Mouse (Mus musculus) ES-Bruce4 (cell line): ENCODE results near the gene Gucd1. TPM values are rescaled to one million over a fixed set of nuclear protein-coding genes. Genes with fewer than 3 reads are reported as not detected.
A peak's percentile ranks its signal among the peaks of the same experiment; 100 is the strongest.

Source experiments
- H3K27ac ChIP-seq: 2 replicates; pipeline ENCODE4 v1.5.1; 2012; ENCODE audit warnings: low read length, inconsistent platforms; ENCODE audit not compliant: insufficient read depth
- H3K27me3 ChIP-seq: 2 replicates; pipeline ENCODE4 v1.6.1; 2012; ENCODE audit warnings: mild to moderate bottlenecking, low read length, inconsistent platforms; ENCODE audit not compliant: control insufficient read depth, poor library complexity, insufficient read depth, severe bottlenecking
- H3K36me3 ChIP-seq: 2 replicates; pipeline ENCODE4 v1.6.1; 2012; ENCODE audit warnings: inconsistent platforms, mild to moderate bottlenecking, low read length, moderate library complexity; ENCODE audit not compliant: control insufficient read depth, poor library complexity, insufficient read depth, severe bottlenecking
- H3K4me1 ChIP-seq: one replicate; pipeline ENCODE4 v1.8.1; 2011; ENCODE audit warnings: low read length; ENCODE audit not compliant: control insufficient read depth, insufficient read depth
- H3K4me3 ChIP-seq: 2 replicates; pipeline ENCODE4 v1.5.1; 2011; ENCODE audit warnings: low read depth, mild to moderate bottlenecking, low read length
- H3K9ac ChIP-seq: 2 replicates; pipeline ENCODE4 v1.6.1; 2012; ENCODE audit warnings: low read depth, mild to moderate bottlenecking, inconsistent platforms; ENCODE audit not compliant: poor library complexity, severe bottlenecking
- H3K9me3 ChIP-seq: replicated peaks from 2 replicates; pipeline ENCODE4 v1.6.1; 2012; ENCODE audit warnings: mild to moderate bottlenecking, low read length, inconsistent platforms; ENCODE audit not compliant: control insufficient read depth, poor library complexity, insufficient read depth, severe bottlenecking
- CTCF ChIP-seq: IDR thresholded peaks from one replicate; pipeline ENCODE4 v1.8.1; 2011; ENCODE audit warnings: low read depth, low read length
- EP300 ChIP-seq: IDR thresholded peaks from 2 replicates; pipeline ENCODE4 v1.6.1; 2011; ENCODE audit warnings: low read depth, low read length; ENCODE audit not compliant: insufficient read depth
- POLR2A ChIP-seq: IDR thresholded peaks from one replicate; pipeline ENCODE4 v1.8.1; 2011; ENCODE audit warnings: low read length; ENCODE audit not compliant: insufficient read depth
- polyA plus RNA-seq: library from polyadenylated mRNA; stranded (reverse); fragments of >200 nt; gene quantifications from 2 replicates; pipeline ENCODE4 v1.2.4, GENCODE M21; 2011; ENCODE audit warnings: low read depth; ENCODE audit not compliant: missing spikeins, insufficient read depth, insufficient read length

Gene Gucd1
- polyA plus RNA-seq, 1 experiment: 9.9 TPM

DNA sequence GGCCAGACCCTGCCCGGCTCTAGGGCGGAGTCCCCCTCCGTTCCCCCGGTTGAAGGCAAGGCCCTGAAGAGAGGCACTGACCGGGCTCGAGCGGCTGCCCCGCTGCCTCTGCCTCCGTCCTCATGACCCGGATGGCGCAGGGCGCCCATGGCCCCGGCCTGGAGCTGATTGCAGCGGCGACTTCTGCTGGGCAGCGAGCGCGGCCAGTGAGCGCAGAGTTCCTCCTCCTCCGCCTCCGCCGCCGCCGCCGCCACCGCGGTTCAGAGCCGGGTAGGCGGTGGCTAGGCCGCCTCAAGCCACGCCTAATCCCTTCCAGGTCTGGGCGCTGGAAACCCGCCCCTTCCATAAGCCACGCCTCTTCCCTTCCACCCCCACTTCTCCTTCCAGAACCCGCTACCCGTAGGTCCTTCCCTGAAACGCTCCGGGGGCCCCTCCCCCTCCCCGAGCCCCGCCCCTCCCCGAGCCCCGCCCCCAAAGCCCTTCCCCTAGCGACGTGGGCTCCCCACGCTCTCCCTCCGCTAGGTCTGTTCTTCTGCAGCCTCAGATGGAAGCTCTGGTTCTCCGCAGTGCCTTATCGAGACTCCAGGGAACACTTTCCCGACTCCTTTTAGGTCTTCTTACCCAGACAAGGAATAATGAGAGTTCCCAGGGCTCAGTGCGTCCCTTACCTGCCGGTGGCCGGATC lies 557 bp downstream of the Gucd1 start, which contains the start of gene Snrpd3:
Gene Snrpd3, plus strand, starts transcription at position 479 of the 685 bp plus-strand sequence.
- peak within 1 kb of the TSS; percentile 100 for H3K4me3 ChIP-seq
- no peaks in the 10 kb centered on the region for H3K4me1 ChIP-seq
- TF ChIP-seq CTCF (no peak), EP300 (no peak), POLR2A (no peak)
- peaks cover 27% of the 10 kb centered on the region for H3K36me3 ChIP-seq
- peak within 1 kb of the TSS; percentile 71 for H3K27ac ChIP-seq
- peak within 1 kb of the TSS; percentile 94 for H3K9ac ChIP-seq
- H3K9me3 ChIP-seq: no peaks in the 10 kb centered on the region
- no peaks in the 10 kb centered on the region for H3K27me3 ChIP-seq

DNA sequence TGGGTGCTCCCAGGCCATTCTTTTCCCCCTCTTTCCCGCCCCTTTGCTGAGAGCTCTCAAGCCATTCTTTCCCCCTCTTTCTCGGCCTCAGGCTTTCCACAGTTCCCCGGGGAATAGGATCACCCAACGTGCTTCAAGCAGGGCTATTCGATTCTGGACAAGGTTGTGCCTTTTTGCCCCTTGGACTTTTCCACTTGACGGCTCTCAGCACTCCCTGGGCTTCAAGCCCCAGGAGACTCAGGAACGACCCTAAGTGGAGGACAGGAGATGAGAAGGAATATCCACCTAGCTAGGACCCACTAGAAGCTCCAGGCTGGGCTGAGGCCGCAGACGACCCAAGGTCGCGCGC lies 1.1 kb downstream of the Gucd1 start:
- Histone ChIP-seq H3K9me3 (no peaks in the 10 kb centered on the region), H3K9ac (peak overlapping the region; percentile 94), H3K36me3 (peaks cover 22% of the 10 kb centered on the region), H3K4me1 (no peaks in the 10 kb centered on the region), H3K4me3 (peak overlapping the region; percentile 85), H3K27ac (no peak overlapping the region), H3K27me3 (no peaks in the 10 kb centered on the region)
- TF ChIP-seq POLR2A (no peak), EP300 (no peak)

GRCm38 (mm10) chr10:75516038-75516723 lies 1.6 kb downstream of the Gucd1 start:
- peak overlapping the region; percentile 85 for H3K4me3 ChIP-seq
- H3K4me1 ChIP-seq: no peaks in the 10 kb centered on the region
- no peaks in the 10 kb centered on the region for H3K9me3 ChIP-seq
- H3K27me3 ChIP-seq: no peaks in the 10 kb centered on the region
- peak overlapping the region; percentile 94 for H3K9ac ChIP-seq
- peaks cover 19% of the 10 kb centered on the region for H3K36me3 ChIP-seq
- no peak for TF ChIP-seq POLR2A
- no peak for TF ChIP-seq EP300
- TF ChIP-seq CTCF: no peak
- no peak overlapping the region for H3K27ac ChIP-seq

DNA sequence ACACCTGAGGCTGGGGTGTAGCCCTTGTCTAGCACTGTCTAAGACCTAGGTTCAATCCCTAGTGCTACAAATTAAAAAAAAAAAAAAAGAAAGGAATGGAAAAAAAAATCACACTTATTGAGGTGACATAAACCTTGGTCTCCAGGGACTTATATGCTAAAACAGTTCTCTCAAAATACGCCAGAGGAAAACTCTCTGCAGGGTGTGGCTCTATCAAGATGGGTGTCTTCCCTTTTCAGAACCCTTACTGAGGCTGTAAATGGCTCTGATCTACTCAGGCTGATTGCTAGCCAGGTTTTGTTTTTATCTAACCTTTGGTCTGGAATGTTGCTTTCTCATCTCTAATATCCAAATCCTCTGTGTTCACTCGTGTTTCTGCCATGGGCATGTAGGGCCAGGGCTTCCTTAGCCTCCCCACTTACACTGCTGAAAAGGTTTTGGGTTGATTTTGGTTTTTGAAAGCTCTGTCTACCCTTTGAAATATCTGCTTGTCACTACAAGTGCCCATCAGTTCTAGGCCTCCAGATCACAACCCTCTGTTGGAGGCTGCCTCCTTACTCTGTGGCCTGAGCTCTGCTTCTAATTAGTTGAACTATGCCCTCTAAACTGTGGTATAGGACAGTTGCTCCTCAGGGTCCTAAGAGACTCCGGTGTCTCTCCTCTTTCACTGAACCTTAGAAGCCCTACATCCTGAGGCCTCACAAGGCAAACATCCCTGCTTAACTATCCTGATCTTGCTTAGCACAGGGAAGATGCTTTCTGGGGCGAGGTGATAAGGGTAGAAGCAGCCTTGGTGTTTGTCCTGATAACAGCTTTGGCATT lies 2.3 kb downstream of the Gucd1 start:
- TF ChIP-seq POLR2A (no peak), EP300 (no peak), CTCF (no peak)
- Histone ChIP-seq H3K36me3 (peaks cover 11% of the 10 kb centered on the region), H3K27ac (no peak overlapping the region), H3K4me3 (no peak overlapping the region), H3K4me1 (no peaks in the 10 kb centered on the region), H3K9ac (no peak overlapping the region), H3K9me3 (no peaks in the 10 kb centered on the region), H3K27me3 (no peaks in the 10 kb centered on the region)

GRCm38 (mm10) chr10:75514361-75514760 lies 3.4 kb downstream of the Gucd1 start:
- no peaks in the 10 kb centered on the region for H3K4me1 ChIP-seq
- TF ChIP-seq POLR2A (no peak), EP300 (no peak), CTCF (no peak)
- H3K4me3 ChIP-seq: no peak overlapping the region
- no peaks in the 10 kb centered on the region for H3K9me3 ChIP-seq
- H3K9ac ChIP-seq: no peak overlapping the region
- peaks cover 1% of the 10 kb centered on the region; the same call in 1 of the 2 replicates for H3K36me3 ChIP-seq
- no peaks in the 10 kb centered on the region for H3K27me3 ChIP-seq
- H3K27ac ChIP-seq: no peak overlapping the region
